Mouse (Mus musculus) right cerebral cortex, postnatal 14 days (tissue): ENCODE measurements around the gene Gars.

Experiments
- DNase-seq: peaks from one replicate; pipeline ENCODE4 v3.0.0; 2022

Gene Gars

DNA sequence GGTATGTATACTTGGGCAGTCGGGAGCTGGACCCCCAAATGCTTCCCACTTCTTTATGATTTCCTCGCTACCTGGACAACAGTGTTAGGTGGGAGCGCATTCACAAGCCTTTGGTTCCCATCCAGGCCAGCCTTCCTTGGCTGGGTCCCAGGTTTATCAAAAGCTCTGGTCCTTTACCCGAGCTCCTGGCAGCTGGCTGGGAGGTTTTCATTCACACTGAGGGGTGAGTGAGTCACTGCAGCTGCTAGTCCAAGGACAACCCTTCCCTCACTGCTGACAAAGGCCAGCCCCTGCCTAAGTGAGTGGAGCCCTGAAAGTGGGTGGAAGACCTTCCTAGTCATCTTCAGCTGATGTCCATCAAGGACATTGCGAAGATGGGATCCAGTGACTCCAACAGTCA lies 60.2 kb downstream of the Gars start:
- DNase-seq, result peak; percentile 48

DNA sequence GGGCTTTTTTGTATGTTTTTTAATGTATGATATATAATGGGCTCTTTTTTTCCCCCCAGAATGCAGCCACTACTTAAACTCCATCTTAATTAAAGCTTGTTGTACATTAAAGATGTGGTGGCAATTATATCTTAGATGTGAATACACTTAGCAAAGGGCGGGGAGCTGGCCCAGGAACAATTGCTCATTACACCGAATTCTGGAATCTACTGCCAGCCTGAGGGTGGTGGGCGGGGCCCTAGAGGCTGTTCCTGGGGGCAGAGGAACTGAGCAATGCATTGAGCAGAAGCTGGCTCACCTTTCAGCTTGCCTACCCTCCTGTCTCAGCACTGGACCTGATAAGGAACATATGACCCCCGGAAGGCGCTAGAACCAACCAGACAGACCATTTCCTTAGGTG lies 60.8 kb downstream of the Gars start:
- DNase-seq, result peak; percentile 29

DNA sequence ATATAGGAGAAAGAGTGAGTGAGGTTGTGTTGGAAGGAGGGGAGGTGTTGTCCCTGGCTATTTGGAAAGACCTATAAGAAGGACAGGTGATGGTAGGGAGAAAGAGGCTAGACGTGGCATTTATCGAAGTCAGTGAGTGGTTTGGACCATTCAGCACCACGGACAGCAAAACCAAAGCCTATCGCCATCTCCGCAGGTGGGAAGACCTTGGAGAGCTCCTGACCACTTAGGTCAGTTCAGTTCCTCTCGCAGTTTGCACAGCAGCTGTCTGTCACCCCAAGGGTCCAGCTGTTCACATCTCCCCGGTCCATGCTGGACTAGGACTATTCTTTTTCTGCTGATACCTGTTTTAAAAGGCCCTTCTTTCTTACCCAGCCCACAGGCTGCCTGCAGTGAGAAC lies 70.6 kb downstream of the Gars start:
- no peak for DNase-seq

DNA sequence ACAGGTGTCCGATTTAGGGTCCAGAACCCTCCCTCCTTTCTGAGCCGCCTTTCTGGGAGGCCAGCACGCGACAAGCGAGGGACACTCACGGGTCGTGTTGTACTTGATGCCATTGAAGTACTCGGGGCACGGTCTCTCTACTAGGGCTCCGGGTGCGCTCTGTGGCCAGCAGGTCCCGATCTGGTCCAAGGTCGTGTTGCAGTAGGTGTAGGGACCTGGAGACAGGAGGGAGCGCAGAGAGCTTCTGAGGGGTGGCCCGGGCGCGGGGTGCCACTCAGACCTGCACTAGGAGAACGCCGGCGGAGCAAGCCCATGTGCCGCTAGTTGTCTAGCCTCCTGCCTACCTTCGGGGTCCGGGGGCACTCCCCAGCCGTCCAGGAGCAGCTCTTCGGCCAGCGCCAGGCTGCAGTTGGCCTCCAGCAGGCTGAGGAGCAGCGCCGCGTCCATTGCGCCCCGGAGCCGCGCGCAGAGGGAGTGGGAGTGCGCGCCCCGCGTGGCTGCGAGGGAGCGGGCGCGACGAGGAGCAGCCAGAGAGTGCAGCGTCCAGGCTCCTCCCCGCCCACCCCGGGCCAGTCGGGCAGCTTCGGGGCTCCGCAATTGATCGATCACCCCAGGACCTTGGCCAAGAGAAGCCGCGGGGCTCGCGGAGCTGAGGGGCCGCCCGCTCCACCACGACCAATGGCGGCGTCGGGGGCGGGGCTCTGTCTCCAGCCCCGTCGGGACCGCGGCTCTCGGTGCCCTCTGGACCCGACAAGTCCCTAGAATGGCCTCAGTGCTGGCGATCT lies 79.7 kb downstream of the Gars start:
- peak; percentile 35 for DNase-seq

DNA sequence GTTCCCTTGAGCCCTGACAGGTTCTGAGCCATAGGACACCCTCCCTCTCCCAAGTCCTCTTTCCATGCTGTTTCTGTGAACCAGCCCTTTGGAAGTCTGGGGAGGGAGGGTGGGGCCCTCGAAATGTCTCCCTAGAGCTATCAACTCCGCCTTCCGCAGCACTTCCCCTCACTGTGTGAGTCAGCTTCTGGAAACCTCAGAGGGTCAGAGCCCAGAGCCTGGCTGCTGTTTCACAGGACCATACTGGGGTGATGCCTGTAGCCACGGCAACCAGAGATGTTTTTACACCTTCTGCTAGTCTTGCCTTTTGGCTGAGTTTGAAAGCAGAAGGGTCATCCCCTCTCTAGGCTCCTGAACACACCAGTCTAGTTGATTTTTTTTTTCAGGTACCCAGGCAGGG lies 85.2 kb downstream of the Gars start:
- DNase-seq, result no peak

DNA sequence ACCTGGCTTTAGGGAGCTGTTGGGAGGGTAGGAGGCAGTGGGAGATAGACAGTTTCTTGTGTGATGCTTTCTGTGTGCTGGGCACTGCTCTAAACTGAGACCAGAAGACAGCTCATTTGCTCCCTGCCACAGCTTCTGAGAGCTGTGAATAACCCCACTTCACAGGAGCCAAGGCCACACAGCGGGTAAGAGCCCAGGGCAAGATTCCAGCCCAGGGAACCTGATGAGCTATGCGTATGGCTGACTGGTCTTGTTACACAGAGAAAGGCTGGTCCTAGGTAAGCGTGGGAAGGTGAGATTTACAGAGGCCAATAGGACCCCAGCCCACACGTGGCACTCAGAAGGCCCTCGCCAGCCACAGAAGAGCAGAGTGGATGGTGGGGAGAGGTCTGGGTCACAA lies 88.8 kb downstream of the Gars start:
- no peak for DNase-seq

DNA sequence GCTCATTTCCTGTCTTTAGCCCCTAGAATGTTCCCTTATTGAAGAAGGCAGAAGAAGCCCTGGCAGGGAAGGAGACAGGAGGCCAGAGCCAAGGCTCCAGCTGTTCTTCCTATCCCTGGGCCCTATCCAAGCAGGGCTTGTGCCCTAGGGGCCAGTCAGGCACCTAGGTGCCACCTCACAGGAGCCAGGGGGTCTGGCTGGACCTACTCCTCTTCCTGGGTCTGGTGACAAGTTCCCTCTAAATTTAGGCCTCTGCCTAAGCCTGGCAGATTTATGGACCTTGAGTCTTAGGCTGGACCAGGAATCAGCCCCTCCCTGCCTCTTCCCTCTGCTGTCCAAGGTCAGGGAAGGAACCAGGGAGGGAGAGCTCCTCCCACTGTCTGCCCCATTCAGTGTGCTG lies 90.6 kb downstream of the Gars start:
- DNase-seq, result no peak
